Mouse (Mus musculus) CD4-positive helper T cell, adult 2 months (primary cell): ENCODE measurements at regions not wholly inside any gene's neighbourhood (a gene's known extent, or its start where the extent isn't known, plus 50 kb on each side); places are given as distances from the start of the nearest gene placed in this dataset.

ENCODE experiments used
- DNase-seq: peaks from one replicate; pipeline ENCODE4 v3.0.0-alpha.2; 2012; ENCODE audit warnings: low read depth, missing footprints, low spot score

- no peak for DNase-seq
Measured at GRCm38 (mm10) chr2:61245526-61245925, 282.5 kb upstream of the Rbms1 start.

GRCm38 (mm10) chr2:61221676-61222075 is 258.7 kb upstream of the Rbms1 start:
- no peak for DNase-seq

- DNase-seq: no peak
Measured at GRCm38 (mm10) chr2:61221157-61221556, 258.2 kb upstream of the Rbms1 start.

DNA sequence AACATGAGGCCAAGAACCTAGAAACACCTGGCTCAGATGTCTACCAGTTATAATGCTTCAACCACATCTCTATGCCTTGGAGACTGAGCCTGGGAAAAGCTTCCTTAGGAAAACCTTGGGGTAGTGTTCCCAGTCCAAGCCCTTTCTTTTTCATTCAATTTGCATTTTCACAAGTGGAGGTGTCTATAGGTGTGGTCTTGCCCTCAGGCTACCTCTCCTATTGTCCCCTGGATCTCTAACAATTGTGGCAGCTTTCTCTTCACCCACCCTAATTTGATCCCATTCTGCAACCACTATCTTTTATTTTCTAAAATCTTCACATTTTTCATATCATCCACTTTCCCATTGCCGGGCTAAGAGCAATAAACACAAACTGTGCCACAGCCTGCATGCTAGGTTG is 251.0 kb upstream of the Rbms1 start:
- DNase-seq: no peak

- DNase-seq: no peak
Measured at GRCm38 (mm10) chr2:61201387-61201786, 238.4 kb upstream of the Rbms1 start.

- DNase-seq: no peak
Measured at GRCm38 (mm10) chr2:61193976-61194375, 231.0 kb upstream of the Rbms1 start.

- no peak for DNase-seq
Measured at GRCm38 (mm10) chr2:61182424-61182979, 219.5 kb upstream of the Rbms1 start.

- no peak for DNase-seq
Measured at GRCm38 (mm10) chr2:61177801-61178200, 214.8 kb upstream of the Rbms1 start.

- no peak for DNase-seq
Measured at GRCm38 (mm10) chr2:61176807-61177206, 213.8 kb upstream of the Rbms1 start.

GRCm38 (mm10) chr2:61173581-61173980 is 210.6 kb upstream of the Rbms1 start:
- DNase-seq: no peak

GRCm38 (mm10) chr2:61161336-61161735 is 198.3 kb upstream of the Rbms1 start:
- DNase-seq: no peak

DNA sequence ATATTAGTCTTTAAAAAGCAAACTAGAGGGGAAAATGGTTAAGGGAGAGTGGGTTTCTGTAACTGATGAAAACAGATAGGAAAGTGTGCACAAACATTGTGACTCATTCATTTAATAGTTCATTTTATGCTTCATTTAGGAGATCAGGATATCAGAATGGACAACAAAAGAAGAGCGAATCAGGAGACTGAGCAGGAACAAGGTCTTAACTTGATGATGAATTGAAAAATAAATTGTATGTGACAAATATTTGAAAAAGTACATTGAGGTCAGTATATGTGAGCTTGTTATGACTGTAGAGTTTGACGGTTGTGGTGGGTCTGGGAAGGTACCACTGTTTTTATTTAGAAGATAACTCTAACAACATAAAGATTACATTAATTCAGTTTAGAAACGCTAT is 196.8 kb upstream of the Rbms1 start:
- DNase-seq: no peak

GRCm38 (mm10) chr2:61138998-61139631 is 176.1 kb upstream of the Rbms1 start:
- no peak for DNase-seq

DNA sequence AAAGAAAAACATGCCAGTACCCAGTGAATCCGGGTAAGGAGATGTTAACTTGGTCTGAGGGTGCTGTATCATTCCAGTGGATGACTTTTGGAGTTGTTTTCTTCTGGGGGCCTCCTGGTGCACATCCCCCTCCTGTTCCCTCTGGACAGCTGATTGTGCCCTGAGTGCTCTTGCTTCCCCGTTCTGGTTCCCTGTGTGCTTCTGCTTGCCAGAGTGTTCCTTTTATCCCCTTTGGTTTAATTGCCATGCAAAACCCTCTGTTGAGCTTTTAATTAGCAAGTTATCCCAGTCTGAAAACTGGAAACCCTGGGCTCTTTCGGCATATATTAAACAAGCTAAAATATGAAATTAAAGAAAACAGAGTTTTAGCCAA is 175.6 kb upstream of the Rbms1 start:
- DNase-seq: no peak

- no peak for DNase-seq
Measured at GRCm38 (mm10) chr2:61137378-61137777, 174.4 kb upstream of the Rbms1 start.

DNA sequence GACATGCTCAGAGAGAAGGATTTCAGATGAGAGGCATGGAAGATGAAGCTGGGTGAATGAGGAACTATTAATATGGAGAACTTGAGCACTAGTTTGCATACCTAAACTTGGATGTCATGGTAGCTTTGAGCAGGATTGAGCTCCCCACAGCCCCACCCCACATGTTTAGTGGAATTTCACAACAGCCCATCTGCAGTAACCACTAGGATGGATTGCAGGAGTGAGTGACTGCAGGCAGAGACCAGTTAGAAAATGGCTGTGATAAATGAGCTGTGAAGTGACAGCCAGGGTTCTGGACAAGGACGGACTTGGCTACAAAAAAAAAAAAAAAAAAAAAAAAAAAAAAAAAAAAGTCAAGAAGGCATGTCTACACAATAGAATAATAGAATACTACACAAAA is 173.9 kb upstream of the Rbms1 start:
- DNase-seq: no peak

DNA sequence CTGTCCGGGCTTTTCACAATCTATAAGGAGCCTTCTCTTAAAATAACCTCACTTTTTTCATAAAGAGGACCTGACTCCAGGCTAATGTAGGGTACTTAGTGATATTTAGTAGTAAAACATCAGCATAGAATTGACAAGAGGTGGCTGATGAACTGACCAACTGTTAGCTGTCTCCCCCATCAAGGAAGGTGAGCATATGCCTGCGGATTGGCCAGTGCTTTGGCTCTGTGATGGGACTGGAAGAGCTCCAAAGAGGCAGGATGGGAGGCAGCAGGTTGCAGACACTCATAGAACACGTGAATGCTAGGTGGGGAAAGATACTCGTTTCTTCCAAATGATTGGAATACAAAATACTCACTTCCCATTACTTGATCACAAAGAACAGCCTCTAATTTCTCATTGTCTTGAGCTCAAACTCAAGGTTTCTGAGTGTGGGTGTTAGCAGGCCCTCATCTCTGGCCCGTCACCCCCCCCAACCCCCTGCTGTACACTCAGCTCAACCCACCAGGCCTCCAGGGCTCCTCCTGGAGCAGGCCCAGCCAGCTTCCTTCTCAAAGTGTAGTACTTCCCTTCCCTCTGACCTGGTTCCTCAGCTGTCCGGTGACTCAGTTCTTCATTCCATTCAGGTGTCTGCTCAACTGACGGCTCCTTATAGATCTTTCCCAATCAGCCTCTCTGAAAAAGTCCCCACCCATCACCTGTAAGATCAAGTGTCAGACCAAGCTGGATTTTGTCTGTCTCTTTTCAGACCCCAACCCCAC is 160.2 kb upstream of the Rbms1 start:
- DNase-seq: no peak

DNA sequence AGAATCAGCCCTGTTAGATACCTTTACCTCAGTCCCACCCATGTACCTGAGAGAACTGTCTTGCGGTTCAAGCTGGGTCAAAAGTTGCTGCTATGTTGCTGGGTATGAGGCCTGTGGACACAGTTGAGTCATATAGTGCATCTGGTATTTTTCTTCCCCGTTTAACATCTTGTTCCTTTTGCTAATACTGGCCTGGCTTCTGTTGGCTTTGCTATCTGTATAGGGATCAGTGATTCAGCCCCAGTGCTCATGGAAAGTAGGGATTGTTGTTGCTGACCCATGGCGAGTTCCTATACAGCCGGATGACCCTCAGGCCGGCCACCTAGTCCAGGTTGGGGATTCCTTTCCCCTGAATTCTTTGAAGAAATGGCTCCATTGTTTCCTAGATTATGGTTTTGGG is 158.3 kb upstream of the Rbms1 start:
- no peak for DNase-seq

GRCm38 (mm10) chr2:61114620-61115019 is 151.6 kb upstream of the Rbms1 start:
- no peak for DNase-seq

DNA sequence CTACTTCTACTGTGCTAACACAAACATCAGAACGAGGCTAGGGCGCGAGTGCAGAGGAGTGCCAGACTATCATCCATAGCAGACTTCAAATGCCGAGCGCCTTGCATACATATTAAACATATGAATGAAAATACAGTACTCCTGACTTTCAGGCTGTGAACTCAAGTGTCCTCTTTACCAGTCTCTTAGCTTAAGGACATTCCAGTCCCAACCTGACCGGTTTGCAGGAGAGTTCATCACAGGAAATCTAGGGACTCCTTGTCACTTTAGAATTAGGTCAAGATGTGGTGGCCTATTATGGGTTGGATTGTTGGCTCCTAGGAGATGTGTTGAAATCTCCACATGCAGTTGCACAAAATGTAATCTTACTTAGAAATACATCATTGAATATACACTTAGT is 150.9 kb upstream of the Rbms1 start:
- no peak for DNase-seq

DNA sequence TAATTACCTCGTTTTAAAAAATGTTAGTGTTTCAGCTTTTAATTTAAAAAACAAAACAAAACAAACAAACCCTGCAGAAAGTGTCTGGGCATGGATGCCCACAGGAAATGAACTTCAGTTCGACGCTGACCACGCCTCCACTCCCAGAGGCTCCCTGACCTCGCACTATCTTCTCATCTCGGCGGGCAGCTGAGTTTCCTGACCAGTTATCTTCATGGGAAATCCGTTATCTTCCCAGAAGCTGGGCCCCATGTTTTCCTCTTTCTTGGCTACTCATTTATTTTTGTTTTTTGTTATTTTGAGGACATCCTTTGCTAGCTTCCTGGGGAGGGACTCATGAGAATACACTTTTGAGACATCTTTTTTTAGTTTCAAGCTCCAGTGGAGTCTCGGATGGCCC is 147.6 kb upstream of the Rbms1 start:
- no peak for DNase-seq

DNA sequence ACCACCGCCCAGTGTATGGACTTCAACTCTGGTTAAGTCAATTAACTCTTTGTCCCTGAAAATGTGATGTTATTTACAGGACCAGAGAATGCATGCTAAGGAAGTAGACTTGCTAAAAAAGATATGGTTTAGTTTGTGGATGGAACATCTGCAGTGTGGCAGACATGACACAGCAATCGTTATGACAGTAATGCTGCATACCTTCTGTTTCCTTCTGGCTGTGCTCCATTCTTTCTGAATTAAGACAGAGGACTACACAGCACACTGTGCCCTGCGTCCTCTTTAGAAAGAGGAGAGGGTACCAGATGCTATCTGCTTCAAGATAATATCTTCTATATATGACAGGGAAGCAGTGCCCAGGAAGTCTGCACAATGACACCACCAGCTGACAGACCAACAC is 146.6 kb upstream of the Rbms1 start:
- DNase-seq: no peak

- DNase-seq: no peak
Measured at GRCm38 (mm10) chr2:61105169-61105568, 142.2 kb upstream of the Rbms1 start.
